Mouse (Mus musculus): ENCODE data around the gene Dll3. TPM values are rescaled to one million over a fixed set of nuclear protein-coding genes. Genes with fewer than 3 reads are reported as not detected.

Gene Dll3
- 0.85 and 0.92 TPM in 2 replicates for polyA plus RNA-seq (2012; rRNA removed)
- polyA plus RNA-seq (2014; fragmentation: Nextera tagmentation; extraction: Ambion mirVana), result 0.83 and 0.84 TPM in 2 replicates

- peaks cover 35% of the 10 kb centered on the region for H3K27me3 ChIP-seq (ENCODE audit: control insufficient read depth, insufficient read depth, low read length)
- peak within 1 kb of the TSS; percentile 58 for H3K4me2 ChIP-seq (replicated peaks; ENCODE audit: low read depth, low read length, severe bottlenecking)
- no peak within 1 kb of the TSS for H3K27ac ChIP-seq (replicated peaks; ENCODE audit: low read depth, low read length)
- peak within 1 kb of the TSS; percentile 34; the same call in 1 of the 2 replicates for H3K9ac ChIP-seq (ENCODE audit: low read depth, low read length, severe bottlenecking)
- H3K4me1 ChIP-seq (ENCODE audit: control insufficient read depth, insufficient read depth, low read length), result no peaks in the 10 kb centered on the region; the same call in 1 of the 2 replicates
- under 1% methylated on average over 30 of the region's 30 CpGs for WGBS
- H3K36me3 ChIP-seq (ENCODE audit: control insufficient read depth, insufficient read depth, low read length), result peaks cover 21% of the 10 kb centered on the region
- DNase-seq (ENCODE audit: low spot score) (peak; percentile 26), ATAC-seq (ENCODE audit: low FRiP score, low read depth) (0 out of 2 replicates have a peak, but pooled peaks have one; percentile 45)
- TF ChIP-seq POLR2A (IDR thresholded peaks at IDR 0.05; ENCODE audit: borderline replicate concordance, extremely low read depth, insufficient read depth, insufficient read length), result no peak
- peak within 1 kb of the TSS; percentile 29 for H3K4me3 ChIP-seq (replicated peaks; ENCODE audit: low read length)
- no peaks in the 10 kb centered on the region for H3K9me3 ChIP-seq (ENCODE audit: control insufficient read depth, low read length)
Measured at GRCm38 (mm10) chr7:28301616-28302433, at the start of gene Dll3. Gene Dll3 (minus strand): TSS chr7:28302238.

DNA sequence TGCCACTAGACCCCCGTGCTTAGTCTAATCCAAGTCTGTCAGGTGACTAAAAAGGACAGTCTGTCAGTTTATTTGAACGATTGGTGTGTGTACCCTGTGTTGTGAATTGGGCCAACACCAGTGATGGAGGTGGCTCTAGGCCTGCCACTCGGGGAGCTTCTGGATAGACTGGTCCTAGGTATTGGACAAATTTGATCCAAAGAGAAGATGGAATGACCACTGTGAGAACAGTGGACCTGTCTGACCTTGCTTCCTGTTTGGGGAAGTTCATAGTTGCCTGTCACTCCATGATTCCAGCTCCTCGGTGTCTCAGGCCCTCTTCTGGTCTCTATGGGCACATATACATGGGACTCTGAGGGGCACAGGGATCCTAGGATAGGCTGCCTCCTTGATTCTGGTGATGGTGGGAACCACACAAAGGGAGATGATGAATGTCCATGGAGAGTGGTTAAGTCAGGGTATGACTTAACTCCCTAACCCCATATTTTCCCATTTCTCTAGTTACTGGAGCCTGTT is 49.7 kb upstream of the Dll3 start:
- Histone ChIP-seq H3K9me3 (ENCODE audit: control insufficient read depth, low read length) (no peaks in the 10 kb centered on the region), H3K27ac (replicated peaks; ENCODE audit: low read depth, low read length) (no peak overlapping the region), H3K36me3 (ENCODE audit: control insufficient read depth, insufficient read depth, low read length) (peaks cover 36% of the 10 kb centered on the region), H3K27me3 (ENCODE audit: control insufficient read depth, insufficient read depth, low read length) (no peaks in the 10 kb centered on the region), H3K4me3 (replicated peaks; ENCODE audit: low read length) (peak overlapping the region; percentile 87), H3K9ac (ENCODE audit: low read depth, low read length, severe bottlenecking) (peak overlapping the region; percentile 98), H3K4me1 (ENCODE audit: control insufficient read depth, insufficient read depth, low read length) (peaks cover 12% of the 10 kb centered on the region), H3K4me2 (replicated peaks; ENCODE audit: low read depth, low read length, severe bottlenecking) (peak overlapping the region; percentile 78)
- 32% methylated on average over 4 of the region's 4 CpGs for WGBS
- DNase-seq (ENCODE audit: low spot score) (no peak), ATAC-seq (ENCODE audit: low FRiP score, low read depth) (no peak)
- TF ChIP-seq POLR2A (IDR thresholded peaks at IDR 0.05; ENCODE audit: borderline replicate concordance, extremely low read depth, insufficient read depth, insufficient read length), result no peak

GRCm38 (mm10) chr7:28350155-28350883 is 48.3 kb upstream of the Dll3 start, which contains the start of gene Rps16:
Gene Rps16 (plus strand): TSS chr7:28350652.
- TF ChIP-seq POLR2A (IDR thresholded peaks at IDR 0.05; ENCODE audit: borderline replicate concordance, extremely low read depth, insufficient read depth, insufficient read length), result peak; percentile 80; the same call in 1 of the 2 replicates
- ATAC-seq (ENCODE audit: low FRiP score, low read depth), result peak; percentile 95
- H3K27me3 ChIP-seq (ENCODE audit: control insufficient read depth, insufficient read depth, low read length), result no peaks in the 10 kb centered on the region
- peaks cover 35% of the 10 kb centered on the region for H3K36me3 ChIP-seq (ENCODE audit: control insufficient read depth, insufficient read depth, low read length)
- H3K9ac ChIP-seq (ENCODE audit: low read depth, low read length, severe bottlenecking), result peak within 1 kb of the TSS; percentile 98
- no peaks in the 10 kb centered on the region for H3K9me3 ChIP-seq (ENCODE audit: control insufficient read depth, low read length)
- under 1% methylated on average over 40 of the region's 50 CpGs for WGBS
- peak within 1 kb of the TSS; percentile 87 for H3K4me3 ChIP-seq (replicated peaks; ENCODE audit: low read length)
- peak within 1 kb of the TSS; percentile 78 for H3K4me2 ChIP-seq (replicated peaks; ENCODE audit: low read depth, low read length, severe bottlenecking)
- peak; percentile 98 for DNase-seq (ENCODE audit: low spot score)
- H3K4me1 ChIP-seq (ENCODE audit: control insufficient read depth, insufficient read depth, low read length), result peaks cover 10% of the 10 kb centered on the region
- H3K27ac ChIP-seq (replicated peaks; ENCODE audit: low read depth, low read length), result peak within 1 kb of the TSS; percentile 97

GRCm38 (mm10) chr7:28348601-28349000 is 46.6 kb upstream of the Dll3 start:
- no peak for ATAC-seq (ENCODE audit: low FRiP score, low read depth)
- no peak overlapping the region for H3K9ac ChIP-seq (ENCODE audit: low read depth, low read length, severe bottlenecking)
- peaks cover 19% of the 10 kb centered on the region for H3K36me3 ChIP-seq (ENCODE audit: control insufficient read depth, insufficient read depth, low read length)
- H3K4me3 ChIP-seq (replicated peaks; ENCODE audit: low read length), result no peak overlapping the region
- 81% methylated on average over 7 of the region's 7 CpGs for WGBS
- peaks cover 10% of the 10 kb centered on the region for H3K4me1 ChIP-seq (ENCODE audit: control insufficient read depth, insufficient read depth, low read length)
- no peak overlapping the region for H3K4me2 ChIP-seq (replicated peaks; ENCODE audit: low read depth, low read length, severe bottlenecking)
- H3K9me3 ChIP-seq (ENCODE audit: control insufficient read depth, low read length), result no peaks in the 10 kb centered on the region
- DNase-seq (ENCODE audit: low spot score), result no peak
- H3K27ac ChIP-seq (replicated peaks; ENCODE audit: low read depth, low read length), result no peak overlapping the region
- no peak for TF ChIP-seq POLR2A (IDR thresholded peaks at IDR 0.05; ENCODE audit: borderline replicate concordance, extremely low read depth, insufficient read depth, insufficient read length)
- H3K27me3 ChIP-seq (ENCODE audit: control insufficient read depth, insufficient read depth, low read length), result no peaks in the 10 kb centered on the region

- 67% methylated on average over 3 of the region's 3 CpGs for WGBS
- H3K36me3 ChIP-seq (ENCODE audit: control insufficient read depth, insufficient read depth, low read length), result peaks cover 11% of the 10 kb centered on the region
- no peak for DNase-seq (ENCODE audit: low spot score)
Measured at GRCm38 (mm10) chr7:28347746-28348145, 45.7 kb upstream of the Dll3 start.

More at GRCm38 (mm10) chr7:28347746-28348145, 45.7 kb upstream of the Dll3 start:
- no peak overlapping the region for H3K4me3 ChIP-seq (replicated peaks; ENCODE audit: low read length)
- no peaks in the 10 kb centered on the region for H3K9me3 ChIP-seq (ENCODE audit: control insufficient read depth, low read length)
- H3K27ac ChIP-seq (replicated peaks; ENCODE audit: low read depth, low read length), result no peak overlapping the region
- peaks cover 10% of the 10 kb centered on the region for H3K4me1 ChIP-seq (ENCODE audit: control insufficient read depth, insufficient read depth, low read length)
- H3K27me3 ChIP-seq (ENCODE audit: control insufficient read depth, insufficient read depth, low read length), result no peaks in the 10 kb centered on the region
- ATAC-seq (ENCODE audit: low FRiP score, low read depth), result no peak
- H3K9ac ChIP-seq (ENCODE audit: low read depth, low read length, severe bottlenecking), result no peak overlapping the region
- no peak for TF ChIP-seq POLR2A (IDR thresholded peaks at IDR 0.05; ENCODE audit: borderline replicate concordance, extremely low read depth, insufficient read depth, insufficient read length)
- H3K4me2 ChIP-seq (replicated peaks; ENCODE audit: low read depth, low read length, severe bottlenecking), result no peak overlapping the region

Measured in limb, embryonic 14.5 days (tissue).